Mouse (Mus musculus): ENCODE data around the gene Olfr1480.

The Olfr1480 gene

DNA sequence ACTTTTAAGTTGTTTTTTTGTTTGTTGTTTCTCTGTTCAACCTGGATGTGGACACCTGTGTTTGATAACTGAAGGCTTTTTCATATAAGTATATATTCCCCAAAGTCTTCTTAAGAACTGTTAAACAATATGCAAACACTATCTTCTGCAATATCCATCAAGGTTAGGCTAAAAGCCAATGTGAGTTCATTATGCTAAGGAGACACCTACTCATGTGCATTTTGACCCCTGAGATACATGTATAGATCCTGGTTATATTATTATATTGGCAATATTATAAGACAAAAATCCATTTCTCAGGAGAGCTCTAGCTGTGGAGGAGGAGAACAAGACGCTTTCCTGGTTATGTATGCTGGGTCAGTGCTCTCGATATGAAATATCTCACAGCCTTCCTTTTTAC, at the start of gene Olfr1480:
Gene Olfr1480 (plus strand): TSS at position 301 of the 400 bp plus-strand sequence.
- DNase-seq (ENCODE audit: low read depth, low spot score), result no peak

GRCm38 (mm10) chr19:13480096-13480495, 47.6 kb upstream of the Olfr1480 start, which contains the start of gene Olfr1475:
Gene Olfr1475, minus strand, starts transcription at chr19:13480196.
- no peak for DNase-seq (ENCODE audit: low read depth, low spot score)

- DNase-seq (ENCODE audit: low read depth, low spot score), result no peak
These were observed 27.5 kb upstream of the Olfr1480 start, which contains the start of gene Olfr1477 for GRCm38 (mm10) chr19:13500246-13500645. Gene Olfr1477, plus strand, starts transcription at chr19:13500546.

Data from retina, postnatal 7 days (tissue).